Mouse (Mus musculus): ENCODE measurements around the gene Nras. TPM values are rescaled to one million over a fixed set of nuclear protein-coding genes. Genes with fewer than 3 reads are reported as not detected.

Nras gene
- polyA plus RNA-seq, 1 experiment from 2014 or later, result 124 TPM

- no peaks in the 10 kb centered on the region for H3K9me3 ChIP-seq (ENCODE audit: control insufficient read depth, low read length)
- ATAC-seq (ENCODE audit: low FRiP score, low TSS enrichment), result no peak
Observed at GRCm38 (mm10) chr3:103081861-103082453, 23.9 kb downstream of the Nras start.

DNA sequence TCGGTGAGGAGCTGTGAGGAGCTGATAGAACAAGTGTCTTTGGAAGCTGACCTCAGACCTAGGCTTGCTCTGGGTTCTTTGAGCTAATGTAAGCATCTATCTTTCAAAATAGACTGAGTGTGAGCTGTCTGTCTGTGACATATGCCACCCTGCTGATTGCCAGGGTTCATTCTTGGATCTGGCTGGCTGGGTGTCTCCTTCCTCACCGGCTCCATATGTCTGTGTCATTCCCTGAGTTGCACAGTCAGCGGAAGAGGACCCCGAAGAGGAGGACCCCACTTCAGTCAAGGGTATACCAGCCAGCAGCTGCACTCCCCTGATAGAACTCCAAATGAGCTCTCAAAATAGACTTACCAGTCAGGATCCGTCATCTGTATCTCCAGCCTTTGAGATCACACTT is 24.7 kb downstream of the Nras start:
- ATAC-seq (ENCODE audit: low FRiP score, low TSS enrichment), result no peak
- Histone ChIP-seq H3K9ac (ENCODE audit: low read depth, low read length) (no peak overlapping the region), H3K4me1 (ENCODE audit: control insufficient read depth, insufficient read depth, low read length) (no peaks in the 10 kb centered on the region), H3K4me2 (replicated peaks; ENCODE audit: low read depth, low read length) (no peak overlapping the region), H3K27me3 (ENCODE audit: control insufficient read depth, insufficient read depth, low read length) (no peaks in the 10 kb centered on the region), H3K36me3 (ENCODE audit: control insufficient read depth, insufficient read depth, low read length) (no peaks in the 10 kb centered on the region), H3K27ac (ENCODE audit: low read depth, low read length) (no peak overlapping the region), H3K4me3 (ENCODE audit: low read length) (no peak overlapping the region), H3K9me3 (ENCODE audit: control insufficient read depth, low read length) (no peaks in the 10 kb centered on the region)
- 87% methylated on average over 5 of the region's 5 CpGs for WGBS

More at GRCm38 (mm10) chr3:103081861-103082453, 23.9 kb downstream of the Nras start:
- no peaks in the 10 kb centered on the region for H3K36me3 ChIP-seq (ENCODE audit: control insufficient read depth, insufficient read depth, low read length)
- H3K9ac ChIP-seq (ENCODE audit: low read depth, low read length), result no peak overlapping the region
- H3K4me2 ChIP-seq (replicated peaks; ENCODE audit: low read depth, low read length), result no peak overlapping the region
- no peaks in the 10 kb centered on the region for H3K4me1 ChIP-seq (ENCODE audit: control insufficient read depth, insufficient read depth, low read length)
- H3K27me3 ChIP-seq (ENCODE audit: control insufficient read depth, insufficient read depth, low read length), result no peaks in the 10 kb centered on the region
- H3K4me3 ChIP-seq (ENCODE audit: low read length), result no peak overlapping the region
- WGBS, result 81% methylated on average over 17 of the region's 17 CpGs
- H3K27ac ChIP-seq (ENCODE audit: low read depth, low read length), result no peak overlapping the region

DNA sequence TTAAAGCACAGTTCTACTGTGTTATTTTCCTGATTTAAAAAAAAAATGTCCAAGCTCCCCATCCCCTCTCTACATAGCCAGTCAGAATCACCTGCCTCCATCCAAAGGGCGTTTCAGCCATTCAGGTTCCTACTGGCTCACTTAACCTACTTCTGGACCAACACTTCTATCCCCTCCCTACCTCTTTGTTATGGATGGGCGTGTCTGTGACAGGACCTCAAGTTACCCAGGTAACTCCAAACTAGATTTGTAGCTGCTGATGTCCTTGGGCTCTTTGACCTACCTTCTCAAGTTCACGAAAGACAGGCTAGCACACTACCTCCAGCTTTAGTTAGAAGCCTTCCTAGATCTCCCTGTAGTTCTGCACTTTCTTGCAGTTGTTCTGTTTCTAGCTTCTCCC is 27.9 kb downstream of the Nras start:
- H3K4me1 ChIP-seq (ENCODE audit: control insufficient read depth, insufficient read depth, low read length), result no peaks in the 10 kb centered on the region
- ATAC-seq (ENCODE audit: low FRiP score, low TSS enrichment), result no peak
- H3K27me3 ChIP-seq (ENCODE audit: control insufficient read depth, insufficient read depth, low read length), result no peaks in the 10 kb centered on the region
- no peaks in the 10 kb centered on the region for H3K36me3 ChIP-seq (ENCODE audit: control insufficient read depth, insufficient read depth, low read length)
- H3K4me3 ChIP-seq (ENCODE audit: low read length), result no peak overlapping the region
- no peak overlapping the region for H3K4me2 ChIP-seq (replicated peaks; ENCODE audit: low read depth, low read length)
- WGBS, result 78% methylated on average over 3 of the region's 3 CpGs
- no peaks in the 10 kb centered on the region for H3K9me3 ChIP-seq (ENCODE audit: control insufficient read depth, low read length)
- H3K27ac ChIP-seq (ENCODE audit: low read depth, low read length), result no peak overlapping the region
- H3K9ac ChIP-seq (ENCODE audit: low read depth, low read length), result no peak overlapping the region

DNA sequence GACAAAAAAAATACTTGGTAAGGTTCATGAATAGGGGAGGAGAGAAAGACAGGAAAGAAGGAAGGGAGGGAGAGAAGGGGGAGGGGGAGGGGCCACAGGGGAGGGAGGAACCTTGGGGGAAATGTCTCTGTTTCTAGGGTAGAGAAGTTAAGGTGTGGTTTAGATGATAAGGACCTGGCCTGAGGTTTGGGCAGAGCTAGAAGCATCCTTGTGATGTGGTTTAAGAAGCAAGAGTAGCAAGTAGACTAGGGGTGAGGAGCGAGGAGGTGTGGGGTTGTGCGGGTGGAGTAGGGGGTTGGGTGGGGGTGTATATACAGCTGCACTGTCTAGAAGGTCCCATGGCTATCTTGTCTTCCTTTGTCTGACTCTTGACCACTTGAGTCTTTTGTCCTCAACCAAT is 33.7 kb downstream of the Nras start:
- Histone ChIP-seq H3K27ac (ENCODE audit: low read depth, low read length) (no peak overlapping the region), H3K4me2 (replicated peaks; ENCODE audit: low read depth, low read length) (no peak overlapping the region), H3K4me1 (ENCODE audit: control insufficient read depth, insufficient read depth, low read length) (no peaks in the 10 kb centered on the region), H3K9me3 (ENCODE audit: control insufficient read depth, low read length) (no peaks in the 10 kb centered on the region), H3K9ac (ENCODE audit: low read depth, low read length) (no peak overlapping the region), H3K4me3 (ENCODE audit: low read length) (no peak overlapping the region), H3K27me3 (ENCODE audit: control insufficient read depth, insufficient read depth, low read length) (no peaks in the 10 kb centered on the region), H3K36me3 (ENCODE audit: control insufficient read depth, insufficient read depth, low read length) (no peaks in the 10 kb centered on the region)
- no peak for ATAC-seq (ENCODE audit: low FRiP score, low TSS enrichment)
- WGBS, result 95% methylated on average over 2 of the region's 2 CpGs

- Histone ChIP-seq H3K27ac (ENCODE audit: low read depth, low read length) (no peak overlapping the region), H3K36me3 (ENCODE audit: control insufficient read depth, insufficient read depth, low read length) (no peaks in the 10 kb centered on the region), H3K9me3 (ENCODE audit: control insufficient read depth, low read length) (no peaks in the 10 kb centered on the region), H3K4me3 (ENCODE audit: low read length) (no peak overlapping the region), H3K4me1 (ENCODE audit: control insufficient read depth, insufficient read depth, low read length) (no peaks in the 10 kb centered on the region), H3K4me2 (replicated peaks; ENCODE audit: low read depth, low read length) (no peak overlapping the region), H3K27me3 (ENCODE audit: control insufficient read depth, insufficient read depth, low read length) (no peaks in the 10 kb centered on the region), H3K9ac (ENCODE audit: low read depth, low read length) (no peak overlapping the region)
- ATAC-seq (ENCODE audit: low FRiP score, low TSS enrichment), result no peak
- WGBS, result 78% methylated on average over 23 of the region's 23 CpGs
Observed at GRCm38 (mm10) chr3:103098662-103099061, 40.6 kb downstream of the Nras start.

DNA sequence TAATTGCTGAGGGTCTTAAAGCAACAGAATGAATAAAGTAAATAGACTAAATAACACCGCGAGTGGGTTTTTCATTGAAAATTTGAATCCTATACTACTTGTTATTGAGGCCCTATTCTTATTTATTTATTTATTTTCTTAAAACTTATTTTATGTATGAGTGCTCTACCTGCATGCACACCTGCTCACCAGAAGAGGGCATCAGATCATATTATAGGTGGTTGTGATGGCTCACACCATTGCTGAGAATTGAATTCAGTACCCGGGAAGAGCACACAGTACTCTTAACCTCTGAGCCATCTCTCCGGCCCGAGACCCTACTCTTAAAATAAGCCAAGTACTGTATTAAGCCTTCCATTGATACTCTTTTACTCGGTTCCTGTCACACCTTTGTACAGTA is 41.6 kb downstream of the Nras start:
- Histone ChIP-seq H3K27ac (ENCODE audit: low read depth, low read length) (no peak overlapping the region), H3K4me3 (ENCODE audit: low read length) (no peak overlapping the region), H3K36me3 (ENCODE audit: control insufficient read depth, insufficient read depth, low read length) (no peaks in the 10 kb centered on the region), H3K4me2 (replicated peaks; ENCODE audit: low read depth, low read length) (no peak overlapping the region), H3K9me3 (ENCODE audit: control insufficient read depth, low read length) (no peaks in the 10 kb centered on the region), H3K27me3 (ENCODE audit: control insufficient read depth, insufficient read depth, low read length) (no peaks in the 10 kb centered on the region), H3K4me1 (ENCODE audit: control insufficient read depth, insufficient read depth, low read length) (no peaks in the 10 kb centered on the region), H3K9ac (ENCODE audit: low read depth, low read length) (no peak overlapping the region)
- 88% methylated on average over 6 of the region's 6 CpGs for WGBS
- no peak for ATAC-seq (ENCODE audit: low FRiP score, low TSS enrichment)

DNA sequence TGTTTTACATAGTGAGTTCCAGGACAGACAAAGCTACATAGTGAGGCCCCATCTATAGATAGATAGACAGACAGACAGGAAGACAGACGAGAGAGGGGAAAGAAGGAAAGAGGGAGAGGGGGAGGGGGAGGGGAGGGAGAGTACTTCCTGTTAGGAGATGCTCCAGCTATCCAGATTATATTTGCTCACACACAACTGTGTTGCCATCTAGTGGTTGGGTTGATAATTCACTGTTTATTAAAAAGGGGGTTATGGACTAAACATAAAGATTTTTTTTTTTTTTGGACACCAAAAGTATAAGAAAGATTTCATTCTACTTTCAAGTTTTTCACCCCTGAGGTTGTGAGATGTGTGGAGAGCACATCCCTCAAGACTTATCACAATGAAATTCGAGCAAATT is 42.6 kb downstream of the Nras start:
- H3K4me2 ChIP-seq (replicated peaks; ENCODE audit: low read depth, low read length), result no peak overlapping the region
- H3K9ac ChIP-seq (ENCODE audit: low read depth, low read length), result no peak overlapping the region
- H3K9me3 ChIP-seq (ENCODE audit: control insufficient read depth, low read length), result no peaks in the 10 kb centered on the region
- no peak overlapping the region for H3K27ac ChIP-seq (ENCODE audit: low read depth, low read length)
- no peak for ATAC-seq (ENCODE audit: low FRiP score, low TSS enrichment)
- WGBS, result 57% methylated on average over 2 of the region's 2 CpGs
- H3K36me3 ChIP-seq (ENCODE audit: control insufficient read depth, insufficient read depth, low read length), result no peaks in the 10 kb centered on the region
- H3K4me3 ChIP-seq (ENCODE audit: low read length), result no peak overlapping the region
- H3K27me3 ChIP-seq (ENCODE audit: control insufficient read depth, insufficient read depth, low read length), result no peaks in the 10 kb centered on the region
- no peaks in the 10 kb centered on the region for H3K4me1 ChIP-seq (ENCODE audit: control insufficient read depth, insufficient read depth, low read length)

DNA sequence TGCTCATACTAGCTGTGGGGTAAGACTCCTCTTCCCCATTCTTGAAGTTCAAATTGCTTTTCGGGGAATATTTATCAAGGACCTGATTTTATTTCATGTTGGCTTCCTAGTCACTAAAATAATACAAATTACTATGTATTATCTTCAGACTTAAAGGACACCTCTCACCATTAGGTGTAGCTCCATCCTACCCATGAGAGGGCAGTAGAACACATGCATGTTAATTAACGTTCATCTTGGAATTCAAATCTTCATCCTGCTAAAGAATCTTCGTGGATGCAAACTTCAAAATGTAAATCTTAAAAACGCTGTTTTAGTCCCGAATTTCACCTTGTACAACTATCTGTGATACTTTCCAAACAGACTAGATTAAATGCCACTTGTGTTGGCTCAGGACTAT is 43.1 kb downstream of the Nras start:
- no peak overlapping the region for H3K4me3 ChIP-seq (ENCODE audit: low read length)
- H3K9ac ChIP-seq (ENCODE audit: low read depth, low read length), result no peak overlapping the region
- 51% methylated on average over 5 of the region's 5 CpGs for WGBS
- H3K36me3 ChIP-seq (ENCODE audit: control insufficient read depth, insufficient read depth, low read length), result no peaks in the 10 kb centered on the region
- H3K27me3 ChIP-seq (ENCODE audit: control insufficient read depth, insufficient read depth, low read length), result no peaks in the 10 kb centered on the region
- H3K27ac ChIP-seq (ENCODE audit: low read depth, low read length), result no peak overlapping the region
- H3K9me3 ChIP-seq (ENCODE audit: control insufficient read depth, low read length), result no peaks in the 10 kb centered on the region
- H3K4me2 ChIP-seq (replicated peaks; ENCODE audit: low read depth, low read length), result no peak overlapping the region
- no peak for ATAC-seq (ENCODE audit: low FRiP score, low TSS enrichment)
- H3K4me1 ChIP-seq (ENCODE audit: control insufficient read depth, insufficient read depth, low read length), result no peaks in the 10 kb centered on the region

DNA sequence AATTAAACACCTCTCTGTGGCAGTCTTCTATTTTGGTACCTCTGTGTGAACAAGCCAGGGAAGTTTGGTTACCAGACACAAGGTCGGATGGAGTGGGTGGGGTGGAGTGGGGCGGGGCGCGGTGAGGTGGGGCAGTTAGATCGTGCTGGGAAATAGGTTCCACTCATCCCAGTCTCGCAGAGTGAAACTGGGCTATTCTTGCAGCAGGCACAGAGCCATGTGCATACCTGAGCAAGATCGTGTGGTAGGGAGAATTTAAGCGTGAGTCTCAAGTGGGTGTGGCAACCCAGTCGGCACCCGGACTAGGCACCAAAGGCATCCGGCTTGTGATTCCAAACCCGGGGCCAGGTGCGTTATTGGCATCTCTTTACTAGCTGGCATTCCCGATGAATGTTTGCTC is 43.8 kb downstream of the Nras start:
- peak; percentile 54 for ATAC-seq (ENCODE audit: low FRiP score, low TSS enrichment)
- peak overlapping the region; percentile 75 for H3K4me3 ChIP-seq (ENCODE audit: low read length)
- H3K9ac ChIP-seq (ENCODE audit: low read depth, low read length), result peak overlapping the region; percentile 69
- H3K9me3 ChIP-seq (ENCODE audit: control insufficient read depth, low read length), result no peaks in the 10 kb centered on the region
- whole genome bisulfite sequencing, result 1% methylated on average over 14 of the region's 14 CpGs
- H3K27ac ChIP-seq (ENCODE audit: low read depth, low read length), result no peak overlapping the region
- no peaks in the 10 kb centered on the region for H3K27me3 ChIP-seq (ENCODE audit: control insufficient read depth, insufficient read depth, low read length)
- H3K4me1 ChIP-seq (ENCODE audit: control insufficient read depth, insufficient read depth, low read length), result no peaks in the 10 kb centered on the region
- H3K4me2 ChIP-seq (replicated peaks; ENCODE audit: low read depth, low read length), result peak overlapping the region; percentile 97
- H3K36me3 ChIP-seq (ENCODE audit: control insufficient read depth, insufficient read depth, low read length), result no peaks in the 10 kb centered on the region
